Mouse (Mus musculus): ENCODE measurements around the gene 4930558C23Rik.
"Not testable (repeated sequence)": the region's sequence is repeated elsewhere in the genome, so short reads cannot be mapped to it uniquely, and the experiment has no call there.

Gene 4930558C23Rik

GRCm38 (mm10) chr3:95402741-95403140, at the start of gene 4930558C23Rik:
4930558C23Rik (minus strand) TSS chr3:95402841.
- DNase-seq (ENCODE audit: extremely low spot score), result no peak

GRCm38 (mm10) chr3:95450915-95451314, 48.3 kb upstream of the 4930558C23Rik start:
- no peak for DNase-seq (ENCODE audit: extremely low spot score)

GRCm38 (mm10) chr3:95450408-95450807, 47.8 kb upstream of the 4930558C23Rik start:
- peak; percentile 44 for DNase-seq (ENCODE audit: extremely low spot score)

- no peak for DNase-seq (ENCODE audit: extremely low spot score)
Measured at GRCm38 (mm10) chr3:95445311-95445710, 42.7 kb upstream of the 4930558C23Rik start.

- DNase-seq (ENCODE audit: extremely low spot score), result no peak
Measured at GRCm38 (mm10) chr3:95442406-95443117, 39.9 kb upstream of the 4930558C23Rik start.

- no peak for DNase-seq (ENCODE audit: extremely low spot score)
Measured at GRCm38 (mm10) chr3:95439670-95440069, 37.0 kb upstream of the 4930558C23Rik start.

- DNase-seq (ENCODE audit: extremely low spot score), result not testable (repeated sequence)
Measured at GRCm38 (mm10) chr3:95438636-95439035, 36.0 kb upstream of the 4930558C23Rik start.

- no peak for DNase-seq (ENCODE audit: extremely low spot score)
Measured at GRCm38 (mm10) chr3:95435561-95435960, 32.9 kb upstream of the 4930558C23Rik start.

- no peak for DNase-seq (ENCODE audit: extremely low spot score)
Measured at GRCm38 (mm10) chr3:95434983-95435370, 32.3 kb upstream of the 4930558C23Rik start.

GRCm38 (mm10) chr3:95434136-95434982, 31.7 kb upstream of the 4930558C23Rik start, which contains the start of gene Arnt:
Arnt (plus strand) TSS chr3:95434388.
- DNase-seq (ENCODE audit: extremely low spot score), result peak; percentile 95

- no peak for DNase-seq (ENCODE audit: extremely low spot score)
Measured at GRCm38 (mm10) chr3:95433301-95433915, 30.8 kb upstream of the 4930558C23Rik start.

- DNase-seq (ENCODE audit: extremely low spot score), result not testable (repeated sequence)
Measured at GRCm38 (mm10) chr3:95428423-95428822, 25.8 kb upstream of the 4930558C23Rik start.

- DNase-seq (ENCODE audit: extremely low spot score), result peak; percentile 29
Measured at GRCm38 (mm10) chr3:95427891-95428238, 25.2 kb upstream of the 4930558C23Rik start.

GRCm38 (mm10) chr3:95427117-95427890, 24.7 kb upstream of the 4930558C23Rik start:
- DNase-seq (ENCODE audit: extremely low spot score), result peak; percentile 18

- not testable (repeated sequence) for DNase-seq (ENCODE audit: extremely low spot score)
Measured at GRCm38 (mm10) chr3:95426476-95426875, 23.8 kb upstream of the 4930558C23Rik start.

GRCm38 (mm10) chr3:95417866-95418265, 15.2 kb upstream of the 4930558C23Rik start:
- no peak for DNase-seq (ENCODE audit: extremely low spot score)

GRCm38 (mm10) chr3:95412268-95412667, 9.6 kb upstream of the 4930558C23Rik start:
- DNase-seq (ENCODE audit: extremely low spot score), result no peak

- DNase-seq (ENCODE audit: extremely low spot score), result no peak
Measured at GRCm38 (mm10) chr3:95408852-95409251, 6.2 kb upstream of the 4930558C23Rik start.

GRCm38 (mm10) chr3:95407728-95408127, 5.1 kb upstream of the 4930558C23Rik start:
- no peak for DNase-seq (ENCODE audit: extremely low spot score)

GRCm38 (mm10) chr3:95394385-95394784, 8.3 kb downstream of the 4930558C23Rik start:
- no peak for DNase-seq (ENCODE audit: extremely low spot score)

- no peak for DNase-seq (ENCODE audit: extremely low spot score)
Measured at GRCm38 (mm10) chr3:95385401-95386075, 17.1 kb downstream of the 4930558C23Rik start.
